Mouse (Mus musculus): Measurements from ENCODE around the gene Psma1.

Psma1 gene

GRCm38 (mm10) chr7:114281671-114282070, 5.8 kb upstream of the Psma1 start:
- CTCF ChIA-PET, result no interaction called here

GRCm38 (mm10) chr7:114275372-114276004, 430 bp downstream of the Psma1 start:
- CTCF ChIA-PET, result interaction anchor here (0.6 to 1.4 kb wide), 3 partner anchors 140 to 761 kb away, joined by 4 to 15 read pairs (median 5); partner anchors contain the start of gene Pde3b

- CTCF ChIA-PET, result no interaction called here
Measured at GRCm38 (mm10) chr7:114268446-114268845, 7.5 kb downstream of the Psma1 start.

- CTCF ChIA-PET, result interaction anchor here (0.6 to 1.1 kb wide), 3 partner anchors 9 to 25 kb away, joined by 3 to 5 read pairs (median 3); no protein-coding TSS in a partner anchor
Measured at GRCm38 (mm10) chr7:114253885-114254833, 21.8 kb downstream of the Psma1 start, which contains the start of gene Copb1. Gene Copb1 (minus strand): TSS chr7:114254711.

- CTCF ChIA-PET, result interaction anchor here (0.6 to 0.8 kb wide), 4 partner anchors 20 to 150 kb away, joined by 3 to 6 read pairs (median 4); no protein-coding TSS in a partner anchor
Measured at GRCm38 (mm10) chr7:114251684-114252083, 24.2 kb downstream of the Psma1 start.

- CTCF ChIA-PET, result interaction anchor here (0.7 kb wide), 1 partner anchor 61 kb away, joined by 3 read pairs; no protein-coding TSS in a partner anchor
Measured at GRCm38 (mm10) chr7:114233980-114234379, 41.9 kb downstream of the Psma1 start.

GRCm38 (mm10) chr7:114232982-114233381, 42.9 kb downstream of the Psma1 start:
- CTCF ChIA-PET, result no interaction called here

GRCm38 (mm10) chr7:114231857-114232256, 44.1 kb downstream of the Psma1 start:
- CTCF ChIA-PET, result no interaction called here

GRCm38 (mm10) chr7:114226521-114226920, 49.4 kb downstream of the Psma1 start:
- CTCF ChIA-PET, result no interaction called here

GRCm38 (mm10) chr7:114220433-114220832, 55.5 kb downstream of the Psma1 start:
- CTCF ChIA-PET, result no interaction called here

- CTCF ChIA-PET, result interaction anchor here (0.5 to 0.9 kb wide), 2 partner anchors 148 to 297 kb away, joined by 4 to 10 read pairs; no protein-coding TSS in a partner anchor
Measured at GRCm38 (mm10) chr7:114216908-114217307, 59.0 kb downstream of the Psma1 start.
